ENCODE assay signal across 25 mouse cellular contexts in the genomic region with DNA sequence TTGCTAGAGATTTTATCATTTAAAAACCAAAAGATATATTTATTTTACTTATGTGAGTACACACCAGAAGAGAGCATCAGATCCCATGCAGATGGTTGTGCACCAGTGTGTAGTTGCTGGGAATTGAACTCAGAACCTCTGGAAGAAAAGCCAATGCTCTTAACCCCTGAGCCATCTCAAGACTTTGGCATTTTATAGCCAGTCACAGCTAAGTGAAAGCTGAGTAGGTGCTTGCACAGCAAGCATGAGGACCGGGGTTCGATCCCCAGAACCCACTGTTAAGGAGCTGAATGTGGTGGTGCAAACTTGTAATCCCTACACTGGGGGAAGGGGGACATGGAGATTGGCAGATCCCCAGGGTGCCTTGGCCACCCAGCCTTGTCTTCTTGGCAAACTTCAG.
"Had no signal": no experiment of that assay in that cellular context is flagged by ENCODE, and none has a peak within 500 bp of the region (broad histone marks: within the 10 kb centered on the region; RNA-seq: fewer than 3 reads in every experiment).

No protein-coding gene starts in this region.

- H3K4me1 ChIP-seq: hindbrain, embryonic 12.5 days; intestine, embryonic 15.5 days had no signal

- H3K4me3 ChIP-seq: gastrocnemius, adult 2 months; heart, adult 2 months; hindbrain, embryonic 10.5 days; hindbrain, embryonic 12.5 days; intestine, embryonic 15.5 days; layer of hippocampus, adult 2 months; limb, embryonic 12.5 days; liver, embryonic 13.5 days had no signal

- ATAC-seq: hindbrain, embryonic 16.5 days; inflammation-experienced regulatory T-cells, adult 6 months; intestine, embryonic 15.5 days; intestine, postnatal 0 days had no signal

- H3K4me2 ChIP-seq: heart, embryonic 11.5 days; hindbrain, embryonic 12.5 days; hindbrain, embryonic 14.5 days; intestine, embryonic 15.5 days; limb, embryonic 12.5 days; liver, embryonic 11.5 days; liver, embryonic 13.5 days had no signal

- H3K27me3 ChIP-seq: hindbrain, embryonic 12.5 days; intestine, embryonic 15.5 days had no signal

- H3K36me3 ChIP-seq: hindbrain, embryonic 10.5 days; hindbrain, embryonic 12.5 days; intestine, embryonic 15.5 days; limb, embryonic 12.5 days; liver, embryonic 13.5 days had no signal

- H3K27ac ChIP-seq: gastrocnemius, adult 2 months; heart, adult 2 months; hindbrain, embryonic 10.5 days; hindbrain, embryonic 12.5 days; hindbrain, embryonic 14.5 days; intestine, embryonic 15.5 days; layer of hippocampus, adult 2 months; limb, embryonic 12.5 days had no signal

- DNase-seq: gastrocnemius, adult 2 months; gastrocnemius, postnatal 10 days; gastrocnemius, postnatal 25 days; heart, adult 2 months; heart, postnatal 4 days; kidney, adult 18-20 months; kidney, adult 8-10 months; kidney, postnatal 10 days; kidney, postnatal 25 days; kidney, postnatal 4 days; layer of hippocampus, postnatal 36 days; left cerebral cortex, postnatal 4 days; liver; liver, embryonic 13.5 days had no signal

- H3K9me3 ChIP-seq: hindbrain, embryonic 10.5 days; hindbrain, embryonic 12.5 days; intestine, embryonic 15.5 days; limb, embryonic 12.5 days; liver, embryonic 13.5 days had no signal

- H3K9ac ChIP-seq: hindbrain, embryonic 12.5 days; hindbrain, embryonic 14.5 days; intestine, embryonic 15.5 days; limb, embryonic 12.5 days; liver, embryonic 13.5 days had no signal
